Mouse (Mus musculus): ENCODE data around the gene Btc. TPM values are rescaled to one million over a fixed set of nuclear protein-coding genes. Genes with fewer than 3 reads are reported as not detected.

Gene Btc
- polyA plus RNA-seq, 1 experiment from 2014 or later = 0.76 TPM

GRCm38 (mm10) chr5:91308576-91308975 is 94.2 kb downstream of the Btc start:
- no peak overlapping the region for H3K9ac ChIP-seq (replicated peaks; ENCODE audit: low read length)
- ATAC-seq (replicated peaks; ENCODE audit: insufficient number of reproducible peaks, low FRiP score, low TSS enrichment, low read depth) = no peak
- H3K4me3 ChIP-seq (ENCODE audit: low read depth, low read length) = no peak overlapping the region
- no peak overlapping the region for H3K27ac ChIP-seq (replicated peaks; ENCODE audit: low read depth, low read length)
- H3K36me3 ChIP-seq (replicated peaks; ENCODE audit: control insufficient read depth, insufficient read depth, low read depth, low read length) = no peaks in the 10 kb centered on the region
- H3K4me1 ChIP-seq (ENCODE audit: control insufficient read depth, insufficient read depth, low read length) = no peaks in the 10 kb centered on the region
- WGBS = 80% methylated on average over 7 of the region's 7 CpGs
- H3K4me2 ChIP-seq (ENCODE audit: low read depth, low read length) = no peak overlapping the region
- H3K9me3 ChIP-seq (replicated peaks; ENCODE audit: control insufficient read depth, low read length) = no peaks in the 10 kb centered on the region
- H3K27me3 ChIP-seq (ENCODE audit: control insufficient read depth, insufficient read depth, low read length) = no peaks in the 10 kb centered on the region
- DNase-seq (ENCODE audit: low spot score) = no peak

GRCm38 (mm10) chr5:91307907-91308306 is 94.9 kb downstream of the Btc start:
- no peaks in the 10 kb centered on the region for H3K36me3 ChIP-seq (replicated peaks; ENCODE audit: control insufficient read depth, insufficient read depth, low read depth, low read length)
- WGBS = 12% methylated on average over 1 of the region's 1 CpGs
- no peaks in the 10 kb centered on the region for H3K4me1 ChIP-seq (ENCODE audit: control insufficient read depth, insufficient read depth, low read length)
- H3K27me3 ChIP-seq (ENCODE audit: control insufficient read depth, insufficient read depth, low read length) = no peaks in the 10 kb centered on the region
- H3K27ac ChIP-seq (replicated peaks; ENCODE audit: low read depth, low read length) = no peak overlapping the region
- no peak overlapping the region for H3K4me2 ChIP-seq (ENCODE audit: low read depth, low read length)
- DNase-seq (ENCODE audit: low spot score) (peak; percentile 71), ATAC-seq (replicated peaks; ENCODE audit: insufficient number of reproducible peaks, low FRiP score, low TSS enrichment, low read depth) (no peak)
- H3K4me3 ChIP-seq (ENCODE audit: low read depth, low read length) = no peak overlapping the region
- no peaks in the 10 kb centered on the region for H3K9me3 ChIP-seq (replicated peaks; ENCODE audit: control insufficient read depth, low read length)
- H3K9ac ChIP-seq (replicated peaks; ENCODE audit: low read length) = no peak overlapping the region

Other genes starting within 250 kb of the Btc start
- 20.6 and 21.7 TPM in 2 replicates for gene Parm1, start 114.6 kb upstream of the Btc start, polyA plus RNA-seq (2014; fragmentation: Nextera tagmentation; extraction: Ambion mirVana)